Mouse (Mus musculus) limb, embryonic 10.5 days (tissue): ENCODE data around the gene Dram1. TPM values are rescaled to one million over a fixed set of nuclear protein-coding genes. Genes with fewer than 3 reads are reported as not detected.

Source experiments
- DNase-seq: peaks from one replicate; pipeline ENCODE4 v3.0.0-alpha.2; 2017; ENCODE audit warnings: low spot score
- H3K27ac ChIP-seq: fragments of 300-500 bp; sonication (generic); 2 replicates; pipeline ENCODE4 v1.5.1; 2016; ENCODE audit warnings: mild to moderate bottlenecking
- H3K27me3 ChIP-seq: fragments of 300-500 bp; sonication (generic); 2 replicates; pipeline ENCODE4 v1.6.1; 2016; ENCODE audit warnings: low read depth, mild to moderate bottlenecking; ENCODE audit not compliant: poor library complexity, severe bottlenecking
- H3K36me3 ChIP-seq: fragments of 300-500 bp; sonication (generic); 2 replicates; pipeline ENCODE4 v1.6.1; 2016; ENCODE audit warnings: mild to moderate bottlenecking, moderate library complexity
- H3K4me1 ChIP-seq: fragments of 300-500 bp; sonication (generic); 2 replicates; pipeline ENCODE4 v1.6.1; 2016
- H3K4me3 ChIP-seq: fragments of 300-500 bp; sonication (generic); 2 replicates; pipeline ENCODE4 v1.5.1; 2016; ENCODE audit warnings: mild to moderate bottlenecking, moderate library complexity
- H3K9me3 ChIP-seq: fragments of 300-500 bp; sonication (generic); replicated peaks from 2 replicates; pipeline ENCODE4 v1.6.1; 2016; ENCODE audit warnings: mild to moderate bottlenecking
- WGBS: fragments of 180-500 bp; shearing (Covaris S2); methylation state at CpG from one replicate; pipeline ENCODE4 v1.1.7; 2016; 5-methylcytosine and 5-hydroxymethylcytosine counted together
- polyA plus RNA-seq: library from polyadenylated mRNA; unstranded; fragments of >200 nt; fragmentation: Nextera tagmentation; extraction: Ambion mirVana; gene quantifications from 2 replicates; pipeline ENCODE4 v1.2.1, GENCODE M21; 2016

The Dram1 gene
- polyA plus RNA-seq, 1 experiment from 2014 or later = 0.21 TPM

- no peak overlapping the region for H3K4me3 ChIP-seq
- no peaks in the 10 kb centered on the region for H3K4me1 ChIP-seq
- H3K27ac ChIP-seq = no peak overlapping the region
- DNase-seq = no peak
- no peaks in the 10 kb centered on the region for H3K27me3 ChIP-seq
- WGBS = 66% methylated on average over 6 of the region's 6 CpGs
- H3K9me3 ChIP-seq = no peaks in the 10 kb centered on the region
- peaks cover 8% of the 10 kb centered on the region for H3K36me3 ChIP-seq
These were observed 25.3 kb upstream of the Dram1 start for GRCm38 (mm10) chr10:88404220-88404619.

- Histone ChIP-seq H3K27me3 (no peaks in the 10 kb centered on the region), H3K9me3 (no peaks in the 10 kb centered on the region), H3K36me3 (peaks cover 8% of the 10 kb centered on the region), H3K4me3 (no peak overlapping the region), H3K27ac (no peak overlapping the region), H3K4me1 (no peaks in the 10 kb centered on the region)
- DNase-seq = no peak
- 93% methylated on average over 4 of the region's 4 CpGs for WGBS
These were observed 24.1 kb upstream of the Dram1 start for GRCm38 (mm10) chr10:88403021-88403420.

GRCm38 (mm10) chr10:88399271-88399670 lies 20.4 kb upstream of the Dram1 start:
- no peaks in the 10 kb centered on the region for H3K4me1 ChIP-seq
- no peak overlapping the region for H3K4me3 ChIP-seq
- no peaks in the 10 kb centered on the region for H3K27me3 ChIP-seq
- H3K27ac ChIP-seq = no peak overlapping the region
- no peaks in the 10 kb centered on the region for H3K9me3 ChIP-seq
- 90% methylated on average over 5 of the region's 5 CpGs for WGBS
- peaks cover 8% of the 10 kb centered on the region for H3K36me3 ChIP-seq
- DNase-seq = no peak

GRCm38 (mm10) chr10:88398668-88399243 lies 19.9 kb upstream of the Dram1 start:
- no peak overlapping the region for H3K4me3 ChIP-seq
- no peak for DNase-seq
- no peaks in the 10 kb centered on the region for H3K27me3 ChIP-seq
- H3K4me1 ChIP-seq = no peaks in the 10 kb centered on the region
- 87% methylated on average over 6 of the region's 6 CpGs for WGBS
- H3K27ac ChIP-seq = no peak overlapping the region
- H3K9me3 ChIP-seq = no peaks in the 10 kb centered on the region
- peaks cover 8% of the 10 kb centered on the region for H3K36me3 ChIP-seq

- Histone ChIP-seq H3K4me3 (no peak overlapping the region), H3K27ac (no peak overlapping the region), H3K27me3 (no peaks in the 10 kb centered on the region), H3K36me3 (no peaks in the 10 kb centered on the region), H3K9me3 (no peaks in the 10 kb centered on the region), H3K4me1 (peaks cover 19% of the 10 kb centered on the region)
- 85% methylated on average over 9 of the region's 9 CpGs for WGBS
- no peak for DNase-seq
These were observed 13.4 kb upstream of the Dram1 start for GRCm38 (mm10) chr10:88392181-88392847.

GRCm38 (mm10) chr10:88391495-88391894 lies 12.6 kb upstream of the Dram1 start:
- DNase-seq = no peak
- Histone ChIP-seq H3K36me3 (no peaks in the 10 kb centered on the region), H3K4me1 (peaks cover 19% of the 10 kb centered on the region), H3K27me3 (no peaks in the 10 kb centered on the region), H3K27ac (no peak overlapping the region), H3K9me3 (no peaks in the 10 kb centered on the region), H3K4me3 (no peak overlapping the region)
- WGBS = 94% methylated on average over 9 of the region's 9 CpGs

GRCm38 (mm10) chr10:88390096-88390790 lies 11.4 kb upstream of the Dram1 start:
- no peaks in the 10 kb centered on the region for H3K36me3 ChIP-seq
- no peaks in the 10 kb centered on the region for H3K9me3 ChIP-seq
- no peak overlapping the region for H3K4me3 ChIP-seq
- WGBS = 55% methylated on average over 10 of the region's 10 CpGs
- DNase-seq = no peak
- H3K27ac ChIP-seq = no peak overlapping the region
- no peaks in the 10 kb centered on the region for H3K27me3 ChIP-seq
- H3K4me1 ChIP-seq = peaks cover 19% of the 10 kb centered on the region

GRCm38 (mm10) chr10:88389576-88389975 lies 10.7 kb upstream of the Dram1 start:
- no peak for DNase-seq
- Histone ChIP-seq H3K27me3 (no peaks in the 10 kb centered on the region), H3K9me3 (no peaks in the 10 kb centered on the region), H3K36me3 (no peaks in the 10 kb centered on the region), H3K4me3 (no peak overlapping the region), H3K27ac (no peak overlapping the region), H3K4me1 (peaks cover 19% of the 10 kb centered on the region)
- 26% methylated on average over 4 of the region's 4 CpGs for WGBS

- Histone ChIP-seq H3K4me1 (peaks cover 25% of the 10 kb centered on the region), H3K4me3 (no peak overlapping the region), H3K36me3 (no peaks in the 10 kb centered on the region), H3K27ac (no peak overlapping the region), H3K27me3 (no peaks in the 10 kb centered on the region), H3K9me3 (no peaks in the 10 kb centered on the region)
- DNase-seq = no peak
- 85% methylated on average over 6 of the region's 6 CpGs for WGBS
These were observed 7.4 kb upstream of the Dram1 start for GRCm38 (mm10) chr10:88386251-88386650.

GRCm38 (mm10) chr10:88385758-88386157 lies 6.9 kb upstream of the Dram1 start:
- 73% methylated on average over 6 of the region's 6 CpGs for WGBS
- Histone ChIP-seq H3K9me3 (no peaks in the 10 kb centered on the region), H3K27me3 (no peaks in the 10 kb centered on the region), H3K4me3 (no peak overlapping the region), H3K4me1 (peaks cover 29% of the 10 kb centered on the region), H3K27ac (no peak overlapping the region), H3K36me3 (no peaks in the 10 kb centered on the region)
- no peak for DNase-seq

- WGBS = 93% methylated on average over 11 of the region's 11 CpGs
- no peaks in the 10 kb centered on the region for H3K36me3 ChIP-seq
- H3K4me3 ChIP-seq = no peak overlapping the region
- no peak for DNase-seq
- no peaks in the 10 kb centered on the region for H3K9me3 ChIP-seq
- peaks cover 29% of the 10 kb centered on the region for H3K4me1 ChIP-seq
- no peak overlapping the region for H3K27ac ChIP-seq
- H3K27me3 ChIP-seq = no peaks in the 10 kb centered on the region
These were observed 6.4 kb upstream of the Dram1 start for GRCm38 (mm10) chr10:88385290-88385689.

- no peak for DNase-seq
- H3K9me3 ChIP-seq = no peaks in the 10 kb centered on the region
- H3K4me3 ChIP-seq = no peak overlapping the region
- H3K27me3 ChIP-seq = no peaks in the 10 kb centered on the region
- no peak overlapping the region for H3K27ac ChIP-seq
- WGBS = 66% methylated on average over 5 of the region's 5 CpGs
- H3K36me3 ChIP-seq = no peaks in the 10 kb centered on the region
- H3K4me1 ChIP-seq = peaks cover 25% of the 10 kb centered on the region
These were observed 5.2 kb upstream of the Dram1 start for GRCm38 (mm10) chr10:88384081-88384480.

- 63% methylated on average over 4 of the region's 4 CpGs for WGBS
- Histone ChIP-seq H3K4me1 (peaks cover 24% of the 10 kb centered on the region), H3K36me3 (no peaks in the 10 kb centered on the region), H3K4me3 (no peak overlapping the region), H3K9me3 (no peaks in the 10 kb centered on the region), H3K27me3 (no peaks in the 10 kb centered on the region), H3K27ac (no peak overlapping the region)
- no peak for DNase-seq
These were observed 4.6 kb upstream of the Dram1 start for GRCm38 (mm10) chr10:88383479-88383878.
